Mouse (Mus musculus) heart, adult 8-10 months (tissue): Measurements from ENCODE around the gene Dnase1l3. TPM values are rescaled to one million over a fixed set of nuclear protein-coding genes. Genes with fewer than 3 reads are reported as not detected.

Experiments
- DNase-seq: peaks from one replicate; pipeline ENCODE4 v3.0.0; 2022; ENCODE audit warnings: low spot score
- total RNA-seq, 4 experiments: library from RNA; stranded (reverse); gene quantifications; 2 replicates each; pipeline ENCODE4 v1.2.4; 2022

The Dnase1l3 gene
- under 1 TPM in 3 of 4 experiments, not detected in 1; 0.06 to 0.17 (median 0.11) TPM for total RNA-seq

GRCm38 (mm10) chr14:7994271-7994767 lies at the start of gene Dnase1l3:
TSS of gene Dnase1l3 (minus strand) at chr14:7994573.
- peak; percentile 32 for DNase-seq

DNA sequence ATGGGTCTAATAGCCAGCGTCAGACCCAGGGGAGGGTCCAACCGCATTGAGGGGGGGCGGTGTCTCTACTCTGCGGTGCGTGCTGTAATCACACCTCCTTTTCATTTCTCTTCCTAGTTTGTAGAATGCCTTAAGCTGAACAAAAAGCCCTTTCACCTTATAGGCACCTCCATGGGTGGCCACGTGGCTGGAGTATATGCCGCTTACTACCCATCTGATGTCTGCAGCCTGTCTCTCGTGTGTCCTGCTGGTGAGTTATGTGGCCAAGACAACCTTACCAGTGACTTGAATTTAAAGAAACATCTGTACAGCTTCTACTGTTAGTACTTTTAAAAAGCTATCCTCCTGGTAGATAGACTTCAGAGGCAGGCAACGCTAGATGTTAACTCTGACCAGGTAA lies 48.2 kb upstream of the Dnase1l3 start:
- DNase-seq, result no peak

DNA sequence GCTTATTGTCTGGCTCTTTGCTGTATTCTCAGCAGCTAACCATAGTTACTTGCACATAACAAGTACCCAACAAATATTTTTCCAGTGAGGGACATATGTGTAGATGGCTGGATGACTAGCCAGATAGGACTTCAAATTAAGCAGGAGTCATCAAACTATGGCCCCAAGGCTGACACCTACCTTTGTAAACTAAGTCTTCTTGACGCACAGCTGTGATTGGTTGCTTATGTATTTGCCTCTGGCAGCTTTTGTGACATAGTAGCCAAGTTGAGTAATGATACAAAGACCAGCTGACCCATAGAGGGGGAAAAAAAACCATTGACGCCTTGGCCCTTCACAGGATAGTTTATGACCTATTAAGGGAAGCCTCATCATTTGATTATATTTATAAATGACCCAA lies 47.7 kb upstream of the Dnase1l3 start:
- no peak for DNase-seq

DNA sequence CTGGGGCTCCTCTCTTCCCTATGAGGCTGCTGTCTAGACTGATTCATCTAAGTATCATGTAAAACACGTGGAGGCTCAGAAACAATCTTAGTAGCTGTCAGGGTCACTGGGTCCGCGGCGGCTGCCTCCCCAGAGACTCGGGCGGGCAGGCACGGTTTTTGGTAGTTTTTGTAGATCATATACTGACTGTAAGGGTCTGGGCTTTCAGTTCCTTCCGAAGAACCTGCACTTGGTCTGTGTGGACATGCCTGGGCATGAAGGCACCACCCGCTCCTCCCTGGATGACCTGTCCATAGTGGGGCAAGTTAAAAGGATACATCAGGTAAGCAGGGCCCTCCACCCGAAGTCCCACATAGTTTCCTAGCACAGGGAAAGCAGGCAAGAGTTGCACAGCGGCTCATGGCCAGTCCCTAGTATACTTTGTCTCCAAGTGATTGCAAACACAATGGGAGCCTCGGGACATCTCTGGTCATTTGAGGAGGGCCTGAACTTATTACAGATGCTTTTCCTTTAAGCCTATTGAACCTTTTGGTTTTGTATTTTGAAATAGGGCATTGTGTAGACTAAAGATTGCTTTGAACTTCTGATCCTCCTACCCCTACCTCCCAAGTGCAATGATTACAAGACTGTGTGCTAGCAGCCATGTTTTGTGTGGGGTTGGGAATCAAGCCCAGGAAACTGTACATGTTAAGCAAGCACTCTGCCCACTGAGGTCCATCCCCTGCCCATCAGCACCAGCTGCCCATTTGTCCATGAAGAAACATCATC lies 46.7 kb upstream of the Dnase1l3 start:
- no peak for DNase-seq

- no peak for DNase-seq
Observed at GRCm38 (mm10) chr14:8040179-8040578, 45.8 kb upstream of the Dnase1l3 start.

GRCm38 (mm10) chr14:8038791-8039448 lies 44.5 kb upstream of the Dnase1l3 start:
- DNase-seq, result peak; percentile 75

DNA sequence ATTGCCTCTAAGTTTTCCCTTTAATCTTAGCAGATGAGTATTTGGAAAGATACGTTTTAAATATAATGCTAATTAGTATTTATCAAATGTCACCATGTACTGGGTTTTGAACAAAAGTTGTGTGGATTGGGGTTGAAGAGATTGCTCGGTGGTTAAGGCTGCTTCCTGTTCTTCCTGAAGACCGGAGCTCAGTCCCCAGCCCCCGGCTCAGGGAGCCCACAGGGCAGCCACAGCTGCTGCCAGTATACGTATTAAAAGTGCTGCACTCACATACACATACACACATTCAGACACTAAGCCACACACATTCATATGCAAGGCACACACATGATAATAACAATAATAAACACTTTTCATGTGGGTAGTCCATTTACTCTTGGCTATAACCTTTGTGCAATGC lies 43.8 kb upstream of the Dnase1l3 start:
- no peak for DNase-seq

DNA sequence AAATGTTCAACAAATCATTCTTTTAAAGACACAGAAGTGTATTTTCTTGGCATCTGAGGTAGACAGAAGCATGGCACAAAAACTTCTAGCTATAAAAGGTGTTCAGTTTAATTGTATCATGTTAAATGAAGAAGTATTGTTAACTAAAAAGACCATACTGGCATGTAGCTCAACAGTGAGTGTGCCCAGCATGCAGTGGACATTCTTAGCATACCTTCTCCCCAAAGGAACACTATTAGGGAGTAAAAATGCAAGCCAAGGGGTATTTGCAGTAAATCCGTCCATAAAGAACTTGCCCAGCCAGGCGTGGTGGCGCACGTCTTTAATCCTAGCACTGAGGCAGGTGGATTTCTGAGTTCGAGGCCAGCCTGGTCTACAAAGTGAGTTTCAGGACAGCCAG lies 42.0 kb upstream of the Dnase1l3 start:
- DNase-seq, result no peak

GRCm38 (mm10) chr14:8035951-8036350 lies 41.6 kb upstream of the Dnase1l3 start:
- DNase-seq, result no peak

DNA sequence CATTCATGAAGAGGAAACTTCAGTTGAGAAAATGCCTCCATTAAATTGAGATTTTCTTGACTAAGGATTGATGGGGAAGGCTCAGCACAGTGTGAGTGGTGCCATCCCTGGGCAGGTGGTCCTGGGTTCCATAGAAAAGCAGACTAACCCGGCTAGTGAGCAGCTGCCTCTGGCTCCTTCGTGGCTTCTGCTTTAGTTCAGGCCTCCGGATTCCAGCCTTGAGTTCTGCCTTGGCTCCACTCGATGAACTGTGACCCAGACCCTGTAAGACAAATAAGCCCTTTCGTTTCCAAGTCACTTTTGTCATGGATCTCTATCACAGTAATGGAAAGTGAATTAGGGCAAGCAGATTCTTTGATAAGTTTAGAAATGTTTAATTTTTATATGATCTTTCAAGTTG lies 40.2 kb upstream of the Dnase1l3 start:
- no peak for DNase-seq

GRCm38 (mm10) chr14:8032087-8032944 lies 37.9 kb upstream of the Dnase1l3 start:
- no peak for DNase-seq

DNA sequence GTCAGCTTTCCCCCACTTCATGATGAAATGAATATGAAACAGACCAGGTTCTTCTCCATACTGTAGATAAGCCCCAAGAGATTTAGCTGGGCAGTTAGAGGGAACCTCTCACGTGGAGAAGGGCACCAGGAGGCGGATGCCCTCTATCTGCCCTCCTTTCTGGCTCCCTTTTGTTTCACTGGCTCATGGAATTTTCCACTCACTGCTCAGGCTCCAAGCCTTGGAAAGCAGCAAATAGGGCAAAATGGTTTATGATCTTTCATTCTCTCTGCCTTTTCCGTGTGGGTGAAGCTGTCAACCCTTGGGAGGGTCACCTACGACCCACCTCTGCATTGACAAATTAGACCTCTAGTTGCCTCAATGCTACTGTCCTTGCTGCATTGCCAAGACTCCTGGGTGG lies 36.2 kb upstream of the Dnase1l3 start:
- peak; percentile 28 for DNase-seq

- DNase-seq, result no peak
Observed at GRCm38 (mm10) chr14:8029752-8030151, 35.4 kb upstream of the Dnase1l3 start.

DNA sequence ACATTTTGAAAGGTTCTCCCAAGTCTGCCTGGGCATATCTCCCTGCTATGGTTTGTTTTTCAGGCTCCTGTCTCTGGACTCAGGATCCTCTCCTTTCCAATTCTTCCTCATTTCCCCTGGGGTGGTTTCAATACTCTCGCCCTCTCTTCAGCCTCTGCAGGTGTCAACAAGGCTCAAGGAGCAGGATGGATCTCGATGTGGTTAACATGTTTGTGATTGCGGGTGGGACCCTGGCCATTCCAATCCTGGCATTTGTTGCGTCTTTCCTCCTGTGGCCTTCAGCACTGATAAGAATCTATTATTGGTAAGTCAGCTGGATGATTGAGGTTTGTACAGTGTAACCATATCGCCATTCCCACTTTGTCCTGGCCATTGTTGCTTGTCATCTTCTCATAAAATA lies 33.7 kb upstream of the Dnase1l3 start:
- DNase-seq, result no peak

- no peak for DNase-seq
Observed at GRCm38 (mm10) chr14:8026769-8027531, 32.6 kb upstream of the Dnase1l3 start.

DNA sequence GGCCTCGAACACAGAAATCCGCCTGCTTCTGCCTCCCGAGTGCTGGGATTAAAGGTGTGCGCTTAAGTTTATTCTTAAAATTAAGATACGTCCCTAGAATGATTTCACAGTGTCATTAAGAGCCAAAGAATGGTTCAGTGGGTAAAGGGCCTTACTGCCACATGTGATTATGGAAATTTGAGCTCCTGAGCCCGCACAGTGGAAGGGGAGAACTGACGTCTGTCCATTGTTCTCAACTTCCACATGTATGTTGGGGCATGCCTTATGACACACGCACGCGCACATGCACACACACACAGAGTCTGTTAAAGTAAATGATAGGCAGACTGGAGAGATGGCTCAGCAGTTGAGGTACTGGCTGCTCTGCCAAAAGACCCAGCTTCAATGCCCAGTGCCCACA lies 30.6 kb upstream of the Dnase1l3 start:
- no peak for DNase-seq

DNA sequence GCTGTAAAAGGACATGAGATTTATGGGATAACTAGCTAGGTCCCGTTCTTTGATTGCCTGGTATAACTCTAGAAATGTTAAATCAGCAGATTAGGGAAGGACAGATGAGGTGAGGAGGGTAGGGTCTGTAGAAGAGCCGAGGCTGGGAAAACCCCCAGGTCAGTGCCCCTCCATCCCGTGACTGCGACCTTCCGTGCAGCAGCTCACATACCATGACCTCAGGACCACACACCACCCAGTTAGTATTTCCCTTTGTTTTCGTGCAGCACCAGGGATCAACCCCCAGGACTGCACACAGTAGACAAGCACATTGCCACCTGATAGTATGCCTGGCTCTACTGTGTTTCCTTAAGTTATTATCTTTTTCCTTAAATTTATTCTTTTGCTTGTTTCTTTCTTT lies 30.1 kb upstream of the Dnase1l3 start:
- no peak for DNase-seq

DNA sequence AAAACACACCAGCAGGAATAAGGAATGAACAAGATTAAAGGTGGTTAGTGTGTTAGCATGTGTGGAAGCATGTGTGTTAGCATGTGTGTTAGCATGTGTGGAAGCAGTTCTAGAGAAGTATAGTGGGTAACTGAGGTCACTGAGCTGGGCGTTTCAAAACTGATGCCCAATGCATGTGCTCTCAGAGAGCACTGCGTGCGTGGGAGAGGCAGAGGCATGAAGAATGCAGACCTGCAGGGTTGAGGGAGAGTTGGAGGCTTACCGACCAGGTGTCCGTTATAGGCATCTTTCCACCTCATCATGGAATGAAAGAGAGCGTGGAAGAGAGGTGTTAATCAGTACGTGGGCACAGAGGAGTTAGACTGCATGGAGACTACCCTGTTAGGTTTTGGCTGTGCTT lies 26.2 kb upstream of the Dnase1l3 start:
- DNase-seq, result no peak

GRCm38 (mm10) chr14:8020011-8020410 lies 25.6 kb upstream of the Dnase1l3 start:
- DNase-seq, result no peak

DNA sequence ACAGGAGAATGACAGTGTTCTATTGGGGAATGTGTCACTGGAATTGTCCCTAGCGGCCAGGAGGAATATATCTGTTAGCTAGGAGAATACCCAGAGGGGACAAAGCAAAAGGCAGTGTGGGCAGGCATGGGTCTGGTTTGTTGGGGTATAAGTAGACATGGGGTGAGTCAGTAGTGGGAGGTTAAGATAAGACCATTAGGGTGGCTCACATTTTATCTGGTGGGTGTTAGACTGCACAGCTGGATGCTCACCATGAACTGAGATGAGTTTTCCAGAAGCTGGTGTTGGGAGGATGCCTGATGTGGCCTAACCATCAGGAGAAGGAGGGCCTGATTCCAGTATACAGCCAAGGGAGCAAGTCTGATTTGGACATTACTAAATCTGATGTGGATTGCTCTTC lies 22.6 kb upstream of the Dnase1l3 start:
- DNase-seq, result no peak

DNA sequence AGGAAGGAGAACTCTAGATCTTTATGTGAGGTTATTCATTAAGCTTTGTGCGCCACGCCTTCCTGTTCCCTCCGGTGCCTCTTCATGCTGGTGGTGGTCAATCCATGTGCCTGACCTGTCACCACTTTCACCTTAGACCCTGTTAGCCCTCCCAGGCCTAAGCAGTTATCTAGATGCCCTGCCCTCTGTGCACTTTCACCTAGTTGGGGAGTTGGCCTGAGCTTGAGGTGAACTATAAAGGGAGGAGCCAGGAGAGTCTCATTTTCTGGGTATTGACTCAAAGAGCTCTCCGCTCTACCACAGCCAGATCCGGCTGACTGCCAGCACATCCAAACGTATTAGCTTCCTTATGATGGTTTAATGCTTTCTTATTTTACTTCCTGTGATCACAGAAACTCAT lies 21.9 kb upstream of the Dnase1l3 start:
- DNase-seq, result no peak
